Mouse (Mus musculus): ENCODE results near the gene Itpa.

The Itpa gene

GRCm38 (mm10) chr2:130730746-130731145, 63.3 kb downstream of the Itpa start:
- DNase-seq, result no peak

Measured in embryo, embryonic 11 days (tissue).